Mouse (Mus musculus): ENCODE data around the gene Vsig10.

Gene Vsig10

DNA sequence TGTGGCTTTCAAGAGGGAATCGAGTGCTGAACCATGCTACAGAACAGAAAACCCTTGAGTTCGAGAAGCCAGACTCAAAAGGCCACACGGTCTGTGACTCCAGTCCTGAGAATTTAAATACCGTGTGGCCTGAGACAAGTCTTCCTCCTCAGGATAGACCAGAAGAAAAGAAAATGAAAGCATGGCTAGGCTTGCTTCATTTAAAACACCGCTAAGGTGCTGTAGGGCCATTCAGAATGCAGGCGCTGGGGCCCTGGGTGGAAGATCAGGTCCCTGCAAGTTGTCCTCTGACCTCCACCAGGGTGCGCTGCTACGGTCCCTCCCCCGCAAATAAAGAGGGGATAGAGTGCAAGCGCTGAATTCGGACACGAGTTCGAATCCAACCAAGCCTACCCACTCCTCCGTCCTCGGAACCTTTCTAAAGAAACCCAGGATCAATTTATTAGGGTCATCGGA is 69.4 kb downstream of the Vsig10 start:
- peak; percentile 82 for DNase-seq

DNA sequence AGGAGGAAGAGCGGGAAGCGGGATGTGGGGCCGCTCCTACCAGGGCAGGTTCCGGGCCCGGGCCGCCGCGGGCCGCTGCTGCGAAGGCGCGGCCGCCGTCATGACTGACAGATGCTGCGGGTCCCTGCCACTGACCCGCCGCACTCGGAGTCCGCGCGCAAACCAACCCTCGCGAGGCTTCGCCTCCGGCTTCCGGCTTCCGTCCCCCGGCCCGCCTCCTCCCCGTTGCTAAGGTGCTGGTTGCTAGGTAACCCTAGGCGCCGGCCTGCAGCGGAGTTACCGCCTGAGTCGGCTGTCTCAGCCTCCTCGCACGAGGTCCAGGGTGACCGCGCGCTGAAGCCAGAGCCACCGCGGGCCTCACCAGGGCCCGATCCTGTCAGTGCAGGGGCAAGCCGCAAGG is 70.0 kb downstream of the Vsig10 start, which contains the start of gene Rfc5:
Rfc5 (minus strand) TSS at position 171 of the 400 bp plus-strand sequence.
- DNase-seq = peak; percentile 95

DNA sequence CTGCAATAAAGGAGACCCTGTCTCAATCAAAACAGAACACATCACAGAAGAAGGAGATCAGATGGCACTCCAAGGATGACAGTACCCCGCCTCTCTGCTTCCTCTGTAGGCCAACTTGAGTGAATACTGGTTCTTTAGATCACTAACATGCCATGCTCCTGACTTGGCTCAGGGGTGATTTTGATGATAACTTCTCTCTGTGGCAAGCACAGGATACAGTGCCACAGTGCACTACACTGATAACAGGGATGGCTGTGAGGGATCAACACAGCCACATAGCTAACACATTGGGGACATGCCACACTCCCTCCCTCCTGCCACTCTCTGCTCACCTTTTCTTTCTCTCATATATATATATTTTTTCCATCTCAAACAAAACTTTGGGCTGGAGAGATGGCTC is 72.0 kb downstream of the Vsig10 start:
- no peak for DNase-seq

DNA sequence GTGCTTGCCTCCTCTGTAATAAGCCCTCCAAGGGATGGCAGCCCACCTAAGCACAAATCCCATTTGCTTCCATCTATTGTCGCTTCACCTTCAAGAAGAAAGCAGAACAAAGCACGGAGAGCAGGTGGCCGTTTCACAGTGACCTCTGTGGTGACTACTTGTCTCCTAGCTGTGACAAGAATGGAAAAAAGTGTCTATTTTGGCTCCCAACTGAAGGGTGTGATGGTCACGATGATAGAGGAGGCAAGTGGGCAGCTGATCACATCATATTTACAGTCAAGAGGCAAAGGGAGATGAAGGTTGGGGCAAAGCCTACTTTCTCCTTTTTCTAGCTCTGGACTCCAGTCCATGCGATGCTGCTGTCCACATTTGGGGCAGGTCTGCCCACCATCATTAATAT is 77.0 kb downstream of the Vsig10 start:
- no peak for DNase-seq

DNA sequence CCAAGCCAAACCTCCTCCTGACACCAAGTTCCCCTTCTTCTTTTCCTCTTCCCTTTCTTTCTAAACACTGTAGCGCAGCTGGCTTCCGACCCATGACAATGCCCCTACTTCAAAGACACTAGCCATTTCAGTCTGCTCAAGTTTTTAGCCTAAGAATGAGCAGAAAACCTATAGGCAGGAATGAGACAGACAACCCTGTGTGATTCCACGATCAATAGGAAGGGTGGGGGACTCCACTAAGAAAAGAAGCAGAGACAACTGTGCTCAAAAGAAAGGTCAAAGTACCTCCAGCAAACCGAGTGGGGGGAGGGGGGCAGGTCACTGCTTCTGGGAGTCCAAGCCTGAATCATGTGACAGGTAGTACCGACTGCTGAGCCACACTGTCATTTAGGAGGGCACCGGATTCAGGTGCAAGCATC is 77.7 kb downstream of the Vsig10 start:
- no peak for DNase-seq

DNA sequence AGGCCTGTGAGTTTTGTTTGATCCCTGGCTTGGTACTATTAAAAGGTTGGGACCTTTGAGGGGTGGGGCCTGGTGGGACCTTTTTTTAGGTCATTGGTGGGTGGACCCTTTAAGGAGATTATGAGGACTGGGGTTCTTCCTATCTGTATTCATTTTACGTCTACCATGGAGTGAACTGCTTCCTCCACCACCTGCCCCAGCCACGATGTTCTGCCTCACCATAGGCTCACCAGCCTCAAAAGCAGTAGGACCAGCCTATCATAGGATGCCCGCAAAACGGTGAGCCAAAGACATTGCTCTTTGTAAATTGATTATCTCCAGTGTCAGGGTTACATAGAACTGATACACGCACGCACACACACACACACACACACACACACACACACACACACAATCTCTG is 78.5 kb downstream of the Vsig10 start:
- no peak for DNase-seq

DNA sequence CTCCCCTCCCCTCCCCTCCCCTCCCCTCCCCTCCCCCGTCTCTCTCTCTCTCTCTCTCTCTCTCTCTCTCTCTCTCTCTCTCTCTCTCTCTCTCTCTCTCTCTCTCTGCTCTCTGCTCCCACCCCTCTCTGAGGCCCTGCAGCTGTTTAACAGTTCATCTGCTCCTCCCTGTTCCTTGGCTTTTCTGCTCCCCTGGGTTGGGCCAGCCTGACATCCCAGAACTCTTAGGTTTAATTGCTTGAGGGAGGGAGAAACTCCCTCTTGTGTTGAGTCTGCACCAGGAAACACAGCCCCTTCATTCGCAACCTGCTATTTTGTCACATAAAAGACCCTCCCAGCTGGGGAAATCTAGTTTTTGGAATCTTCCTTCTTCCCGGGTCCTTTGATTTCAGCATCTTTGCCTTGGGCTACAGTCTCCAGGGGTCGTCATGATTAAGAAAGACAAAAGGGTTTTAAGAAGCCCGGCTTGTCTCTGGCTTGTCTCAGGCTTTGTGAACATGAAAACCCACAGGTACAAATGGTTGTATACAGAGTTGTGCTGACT is 79.2 kb downstream of the Vsig10 start:
- no peak for DNase-seq

DNA sequence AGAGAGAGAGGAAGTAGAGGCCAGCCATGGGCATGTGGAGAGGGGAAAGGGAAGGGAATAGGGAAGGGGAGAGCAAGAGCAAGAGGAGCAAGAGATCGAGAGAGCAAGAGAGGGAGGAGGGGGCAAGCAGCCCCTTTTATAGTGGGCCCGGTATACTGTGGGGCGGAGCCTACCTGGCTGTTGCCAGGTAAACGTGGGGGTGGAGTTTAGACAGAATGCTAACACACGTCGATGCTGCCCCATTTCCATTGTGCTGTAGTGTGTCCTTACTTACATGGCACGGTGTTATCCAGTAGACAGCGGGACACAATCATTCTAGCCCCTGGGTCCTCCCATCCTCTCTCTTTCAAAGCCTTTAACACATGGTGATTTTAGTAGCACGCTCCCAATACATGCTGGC is 80.4 kb downstream of the Vsig10 start:
- DNase-seq = no peak

DNA sequence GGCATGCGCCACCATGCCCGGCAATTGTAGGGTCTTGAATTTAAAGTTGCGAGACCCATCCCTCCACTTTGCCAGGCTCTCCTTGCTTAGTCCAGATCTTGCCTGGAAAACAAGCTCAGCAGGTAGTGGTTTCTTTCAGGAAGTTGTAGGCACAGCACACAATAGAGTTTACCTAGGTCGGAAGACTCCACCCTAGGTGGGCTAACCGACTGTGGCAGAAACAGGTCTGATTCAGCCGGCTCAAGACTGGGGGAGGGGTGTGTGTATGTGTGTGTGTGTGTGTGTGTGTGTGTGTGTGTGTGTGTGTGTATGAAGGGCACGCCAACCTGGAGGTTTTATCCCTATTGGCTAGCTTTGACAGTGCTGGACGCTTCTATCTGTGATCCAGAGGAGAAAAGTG is 84.7 kb downstream of the Vsig10 start:
- no peak for DNase-seq

Measured in liver (tissue).